Mouse (Mus musculus) testis, adult 10 weeks (tissue): Measurements from ENCODE around the gene Serpina16. TPM values are rescaled to one million over a fixed set of nuclear protein-coding genes. Genes with fewer than 3 reads are reported as not detected.

ENCODE experiments used
- polyA plus RNA-seq: library from polyadenylated mRNA; stranded (reverse); fragments of 350-450 nt; fragmentation: Illumina TruSeq; extraction: RNeasy Lipid Tissue Mini Kit (QIAGEN cat#74804); gene quantifications from one replicate; pipeline ENCODE4 v1.2.3, GENCODE M21; 2014; ENCODE audit warnings: low read depth, low replicate concordance

Gene Serpina16
- polyA plus RNA-seq = 3.0 TPM

DNA sequence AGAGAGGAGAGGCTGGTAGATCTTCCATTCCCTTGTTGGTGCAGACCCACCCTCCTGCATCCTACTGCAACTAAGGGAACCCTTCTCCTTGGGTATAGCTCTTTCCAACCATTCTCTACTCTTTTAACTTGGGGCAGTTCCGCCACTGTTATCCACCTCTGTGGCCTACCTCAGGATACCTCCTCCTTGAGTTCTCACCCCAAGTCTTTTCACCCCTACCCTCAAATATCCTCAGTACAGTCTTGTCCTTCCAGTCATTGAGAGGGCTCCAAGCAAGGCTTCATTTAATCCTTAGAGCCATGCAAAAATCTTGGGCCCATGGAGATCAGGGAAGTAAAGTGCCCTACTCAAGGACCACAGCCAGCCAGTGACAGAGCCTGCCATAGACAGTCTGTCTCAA is at the start of gene Serpina16:
TSS of gene Serpina16 (minus strand) at position 101 of the 400 bp plus-strand sequence.

GRCm38 (mm10) chr12:103695429-103695828 is 19.5 kb upstream of the Serpina16 start, which contains the start of gene Serpina1f:
TSS of gene Serpina1f (minus strand) at chr12:103695529.

DNA sequence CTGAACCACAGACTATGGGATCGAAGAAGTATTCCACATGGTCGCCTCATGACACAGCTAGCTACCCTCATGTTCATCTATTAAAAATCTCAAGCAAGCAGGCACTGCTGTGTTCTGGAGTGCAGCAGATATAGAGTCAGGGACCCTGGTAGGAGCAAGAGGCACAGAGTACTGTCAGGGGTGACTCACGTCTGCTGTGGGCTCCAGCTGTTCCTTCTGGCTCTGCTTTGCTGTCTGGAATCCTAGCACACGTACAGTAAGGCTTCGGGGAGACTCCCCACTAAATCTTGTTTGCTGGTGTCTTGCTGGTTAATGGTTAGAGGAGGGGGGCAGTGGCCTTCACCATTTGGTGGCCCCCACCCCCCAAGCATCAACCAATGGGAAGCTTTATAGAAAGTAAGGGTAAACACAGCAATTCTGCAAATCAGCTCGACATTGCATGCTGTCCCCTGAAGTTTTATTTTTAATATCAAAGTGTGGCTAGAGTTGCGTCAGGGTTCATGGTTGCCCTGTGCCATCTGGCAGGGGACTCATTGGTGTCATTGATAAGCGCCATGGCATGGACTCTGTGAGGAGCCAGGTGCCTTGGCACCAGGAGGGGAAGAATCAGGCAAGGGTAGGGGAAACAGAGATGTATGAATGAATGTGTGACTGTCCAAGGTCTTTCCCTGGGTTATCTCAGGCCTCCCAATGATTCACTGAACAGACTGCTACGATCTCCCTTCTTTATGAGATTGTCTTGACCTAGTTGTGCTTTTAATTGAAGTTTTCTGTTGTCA is 18.9 kb downstream of the Serpina16 start, which contains the start of gene Serpina6:
TSS of gene Serpina6 (minus strand) at position 365 of the 779 bp plus-strand sequence.

DNA sequence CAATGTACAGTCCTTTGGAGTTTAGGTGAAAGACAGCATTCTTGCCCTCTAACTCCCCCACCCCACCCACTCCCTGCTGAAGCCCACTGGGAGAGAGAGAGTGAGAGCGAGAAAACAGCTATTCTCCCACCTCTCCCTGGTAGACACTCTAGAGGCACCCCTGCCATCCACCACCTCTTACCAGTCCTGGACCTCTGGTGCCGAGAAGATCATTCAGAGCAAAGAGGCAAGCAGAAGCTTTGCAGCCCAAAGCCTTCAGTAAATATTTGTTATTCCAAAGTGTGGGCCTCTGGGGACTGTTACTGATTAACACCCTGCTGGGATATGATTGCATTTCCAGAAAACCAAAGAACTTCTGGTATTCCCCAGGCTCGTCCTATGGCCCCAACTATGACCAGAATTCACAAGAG is 44.7 kb downstream of the Serpina16 start, which contains the start of gene Serpina10:
TSS of gene Serpina10 (minus strand) at position 242 of the 410 bp plus-strand sequence.

Other genes starting within 250 kb of the Serpina16 start
- gene Ifi27, start 241.9 kb downstream of the Serpina16 start, polyA plus RNA-seq = 15.2 TPM
- gene Ifi27l2a, start 232.5 kb downstream of the Serpina16 start, polyA plus RNA-seq = not detected
- gene Ifi27l2b, start 218.9 kb downstream of the Serpina16 start, polyA plus RNA-seq = 0.20 TPM
- gene Ppp4r4, start 143.9 kb downstream of the Serpina16 start, polyA plus RNA-seq = 103 TPM
- gene Serpina10, start 44.7 kb downstream of the Serpina16 start, polyA plus RNA-seq = not detected
- gene Serpina6, start 18.9 kb downstream of the Serpina16 start, polyA plus RNA-seq = 0.13 TPM
- 3.1 TPM for gene Serpina1f, start 19.4 kb upstream of the Serpina16 start, polyA plus RNA-seq
- 0.64 TPM for gene Serpina1d, start 97.5 kb upstream of the Serpina16 start, polyA plus RNA-seq
- gene Serpina1b, start 154.2 kb upstream of the Serpina16 start, polyA plus RNA-seq = 0.32 TPM
- 1.4 TPM for gene Serpina1a, start 187.4 kb upstream of the Serpina16 start, polyA plus RNA-seq
- gene Serpina1c, start 228.7 kb upstream of the Serpina16 start, polyA plus RNA-seq = not detected